Mouse (Mus musculus) cerebellum, adult 9-10 months (tissue): ENCODE measurements around the gene Rag2.

ENCODE experiments used
- DNase-seq: peaks from one replicate; pipeline ENCODE4 v3.0.0; 2022

The Rag2 gene

DNA sequence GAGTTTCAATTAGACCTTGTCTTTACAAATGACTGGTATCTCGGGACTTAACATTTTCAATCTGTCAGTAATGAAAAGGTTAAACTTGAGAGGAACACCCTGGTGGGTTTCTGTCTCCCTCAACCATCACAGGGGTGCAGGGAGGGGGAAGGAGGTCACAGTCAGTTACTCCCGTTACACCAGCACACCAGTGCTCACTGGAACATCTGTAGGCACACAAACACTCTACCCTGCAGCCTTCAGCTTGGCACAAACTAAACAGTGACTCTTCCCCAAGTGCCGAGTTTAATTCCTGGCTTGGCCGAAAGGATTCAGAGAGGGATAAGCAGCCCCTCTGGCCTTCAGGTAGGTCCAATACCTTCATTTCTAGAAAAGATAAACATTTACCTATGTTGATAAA lies at the start of gene Rag2:
TSS of gene Rag2 (plus strand) at position 193 of the 400 bp plus-strand sequence.
- DNase-seq = no peak

DNA sequence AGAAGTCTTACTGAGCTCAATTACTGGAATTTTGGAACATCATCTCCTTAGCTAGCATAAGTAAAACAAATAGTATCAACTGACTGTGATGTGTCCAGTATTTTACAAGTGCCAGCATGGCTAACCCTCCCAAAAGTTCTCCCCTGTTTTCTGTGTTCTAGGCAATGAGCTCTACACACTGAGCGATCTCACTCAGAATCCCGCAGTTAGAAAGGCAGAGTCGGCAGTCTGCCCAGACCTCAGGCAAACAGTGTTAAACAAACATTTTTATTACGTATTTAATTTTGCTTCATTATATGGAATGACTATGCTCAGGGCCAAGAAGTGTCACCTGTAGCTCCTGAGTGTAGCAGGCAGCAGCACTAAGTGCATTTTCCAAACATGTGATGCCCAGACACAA lies 47.3 kb upstream of the Rag2 start:
- no peak for DNase-seq

DNA sequence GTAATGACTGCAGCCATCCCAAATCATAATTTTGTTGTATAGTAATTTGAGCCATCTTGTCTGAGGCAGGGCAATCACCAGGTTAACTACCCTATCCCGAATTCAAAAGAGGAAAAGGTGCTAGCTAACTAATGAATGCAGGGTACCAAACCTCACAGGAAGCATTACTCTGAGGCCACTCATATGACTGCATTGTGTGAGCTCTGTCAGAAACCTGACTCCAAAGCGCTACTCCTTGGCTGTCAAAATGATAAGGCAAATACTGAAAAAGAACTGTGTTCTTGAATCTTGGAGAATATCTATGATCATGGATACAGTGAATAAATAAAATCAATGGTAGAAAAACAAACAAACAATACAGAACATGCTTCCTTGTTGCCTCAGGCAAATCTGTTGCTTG lies 44.5 kb upstream of the Rag2 start:
- no peak for DNase-seq

DNA sequence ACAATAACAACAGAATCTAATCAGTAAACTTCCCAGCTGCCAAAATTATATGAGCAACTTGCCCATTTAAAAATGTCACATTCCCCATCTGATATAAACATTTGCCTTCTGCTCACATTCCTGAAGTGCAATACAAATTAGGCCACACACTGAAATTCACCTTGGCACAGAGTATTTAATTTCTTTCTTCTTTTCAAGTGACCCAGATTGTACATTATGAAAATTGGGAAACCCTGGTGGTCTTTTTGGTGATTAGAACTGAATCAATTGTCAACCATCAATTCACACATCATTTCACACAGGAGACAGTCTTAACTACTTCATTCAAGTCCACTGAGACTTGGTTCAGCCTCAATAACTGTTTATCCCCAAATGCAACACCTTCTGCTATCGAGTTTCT lies 44.1 kb upstream of the Rag2 start:
- no peak for DNase-seq

DNA sequence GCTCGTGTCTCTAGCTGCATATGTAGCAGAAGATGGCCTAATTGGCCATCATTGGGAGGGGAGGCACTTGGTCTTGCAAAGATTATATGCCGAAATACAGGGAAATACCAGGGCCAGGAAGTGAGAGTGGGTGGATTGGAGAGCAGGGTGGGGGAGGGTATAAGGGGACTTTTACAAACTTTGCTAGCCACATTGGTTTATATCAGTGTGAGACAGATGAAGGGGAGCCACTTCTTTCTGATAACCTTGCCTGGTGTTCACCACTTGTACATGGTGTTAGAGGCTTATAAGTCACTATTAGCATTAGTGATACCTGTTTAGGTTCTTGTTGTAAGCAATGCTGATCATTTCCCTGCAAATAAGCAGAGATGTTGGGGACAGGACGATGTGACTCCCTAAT lies 43.5 kb upstream of the Rag2 start:
- DNase-seq = no peak

DNA sequence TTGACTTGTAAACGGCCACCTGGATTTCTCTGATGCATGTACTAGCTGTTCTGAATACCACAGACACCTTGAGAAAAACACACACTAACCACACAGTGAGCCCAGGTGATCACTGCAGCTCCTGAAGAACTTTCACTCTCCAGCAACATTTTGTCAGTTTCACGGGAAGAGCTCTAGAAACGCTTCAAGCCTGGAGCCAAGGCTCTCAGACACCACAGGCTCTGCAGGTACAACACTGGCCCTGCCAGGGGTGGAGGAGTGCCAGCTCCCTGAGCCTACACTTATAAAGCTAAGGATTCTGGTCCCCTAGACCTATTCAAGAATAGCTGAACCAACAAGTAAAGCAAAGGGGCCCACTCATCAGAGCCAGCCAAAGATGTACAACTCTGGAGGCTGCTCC lies 43.1 kb upstream of the Rag2 start:
- DNase-seq = peak; percentile 35

DNA sequence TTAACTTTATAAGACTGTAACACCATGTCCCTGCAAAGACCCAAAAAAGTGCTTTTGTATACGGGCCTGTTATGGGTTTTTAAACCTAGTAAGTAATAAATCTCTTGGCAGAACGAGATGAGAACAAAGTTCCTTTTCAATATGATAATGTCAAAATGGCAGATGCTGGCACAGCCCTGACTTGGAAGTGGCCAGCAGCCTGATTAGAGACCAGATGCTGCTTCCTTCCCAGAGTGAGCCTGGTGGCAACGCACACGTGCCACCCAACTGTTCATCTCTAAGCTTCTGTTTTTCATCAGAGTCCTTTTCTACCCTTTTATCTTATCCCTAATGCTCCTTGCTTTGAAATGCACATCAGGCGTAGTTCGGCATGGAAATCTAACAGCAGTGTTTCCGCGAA lies 33.2 kb upstream of the Rag2 start:
- DNase-seq = no peak

DNA sequence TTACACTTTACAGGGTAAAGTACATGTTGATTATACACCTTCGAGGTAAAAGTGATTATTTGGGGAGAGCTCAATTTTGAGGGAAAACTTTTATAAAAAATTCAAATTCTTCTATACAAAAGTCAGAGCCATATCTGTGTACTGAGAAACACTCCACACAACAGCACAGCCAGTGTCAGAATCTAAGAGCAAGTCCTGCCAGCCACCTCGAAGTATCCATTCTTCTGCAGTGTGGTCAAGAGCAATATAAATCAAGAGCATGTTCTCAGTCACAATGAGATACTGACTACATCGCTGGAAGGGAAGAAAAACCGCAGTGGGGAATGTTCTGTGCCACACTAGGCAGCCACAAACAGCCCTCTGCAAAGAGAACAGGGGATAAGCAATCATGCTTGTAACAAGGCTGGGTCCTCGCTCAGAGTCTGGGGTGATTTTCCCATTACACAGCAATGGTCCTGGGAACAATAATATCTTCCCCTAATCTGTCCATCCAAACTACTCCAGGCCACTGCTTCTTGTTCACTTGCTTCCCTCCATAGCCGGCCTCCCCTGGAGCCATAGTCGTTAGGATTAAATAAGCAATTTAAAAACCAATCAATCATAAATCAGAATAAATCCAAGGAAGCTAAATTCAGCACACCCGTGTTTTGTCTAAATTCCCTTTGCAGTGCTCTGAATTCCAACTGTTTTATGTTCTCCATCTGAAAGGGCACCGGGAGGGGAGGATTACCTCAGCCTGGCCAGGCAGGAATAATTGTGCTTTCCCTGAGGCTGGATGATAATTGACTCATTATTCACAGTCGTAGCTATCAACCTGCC lies 32.3 kb upstream of the Rag2 start:
- DNase-seq = peak; percentile 50

DNA sequence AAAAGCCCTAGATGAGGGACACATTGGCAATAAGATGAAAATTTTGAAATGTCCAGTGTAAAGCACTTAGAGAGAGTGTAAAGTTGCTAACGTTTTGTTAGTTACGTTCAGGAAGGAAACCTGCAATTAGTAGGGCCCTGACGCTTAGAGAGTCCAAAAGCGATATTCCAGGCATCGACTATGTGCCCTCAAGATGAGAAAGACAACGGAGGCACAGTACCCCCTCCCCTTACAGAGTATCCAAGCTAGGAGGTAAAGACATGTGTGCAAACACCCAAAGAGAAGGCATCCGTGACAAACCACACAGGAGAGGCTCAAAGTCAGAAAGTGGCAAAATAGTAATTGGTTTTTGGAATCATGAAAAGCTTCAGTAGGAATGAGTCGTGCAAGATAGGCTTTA lies 31.6 kb upstream of the Rag2 start:
- DNase-seq = no peak

DNA sequence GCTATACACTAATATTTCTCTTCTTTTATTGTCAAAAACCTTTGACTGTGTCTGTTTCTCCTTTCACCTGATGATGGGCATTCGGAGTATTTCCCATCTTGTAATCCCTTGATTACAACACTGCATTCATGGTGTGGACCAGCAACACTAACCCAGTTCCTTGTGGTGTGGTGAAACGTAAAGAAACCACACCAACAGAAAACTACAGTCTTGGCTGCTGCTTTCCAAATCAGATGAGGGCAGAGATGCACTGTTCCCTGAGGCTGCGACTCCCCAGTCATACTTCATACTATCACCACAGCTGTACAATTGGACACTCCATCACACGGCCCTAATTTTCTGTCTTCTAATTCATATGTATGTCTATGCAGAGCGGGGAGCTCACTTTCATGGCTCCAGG lies 29.8 kb upstream of the Rag2 start:
- DNase-seq = no peak

DNA sequence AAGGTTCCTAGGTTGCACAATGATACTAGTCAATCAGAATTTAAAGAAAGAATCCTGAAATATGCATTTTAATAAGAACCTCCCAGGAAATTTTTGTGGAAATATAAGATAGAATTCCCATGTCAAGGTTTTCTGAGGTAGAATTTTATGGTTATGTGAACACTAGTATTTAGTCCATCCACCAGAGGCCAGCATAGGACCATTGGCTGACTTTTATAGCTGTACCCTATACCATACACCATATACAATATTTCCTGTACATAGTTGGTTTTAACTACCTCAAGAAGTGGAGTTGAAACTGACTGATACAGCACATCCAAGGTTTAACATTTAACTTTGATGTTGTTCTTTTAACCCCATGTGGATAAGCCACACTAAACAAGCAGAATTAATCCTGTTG lies 27.3 kb upstream of the Rag2 start:
- no peak for DNase-seq

DNA sequence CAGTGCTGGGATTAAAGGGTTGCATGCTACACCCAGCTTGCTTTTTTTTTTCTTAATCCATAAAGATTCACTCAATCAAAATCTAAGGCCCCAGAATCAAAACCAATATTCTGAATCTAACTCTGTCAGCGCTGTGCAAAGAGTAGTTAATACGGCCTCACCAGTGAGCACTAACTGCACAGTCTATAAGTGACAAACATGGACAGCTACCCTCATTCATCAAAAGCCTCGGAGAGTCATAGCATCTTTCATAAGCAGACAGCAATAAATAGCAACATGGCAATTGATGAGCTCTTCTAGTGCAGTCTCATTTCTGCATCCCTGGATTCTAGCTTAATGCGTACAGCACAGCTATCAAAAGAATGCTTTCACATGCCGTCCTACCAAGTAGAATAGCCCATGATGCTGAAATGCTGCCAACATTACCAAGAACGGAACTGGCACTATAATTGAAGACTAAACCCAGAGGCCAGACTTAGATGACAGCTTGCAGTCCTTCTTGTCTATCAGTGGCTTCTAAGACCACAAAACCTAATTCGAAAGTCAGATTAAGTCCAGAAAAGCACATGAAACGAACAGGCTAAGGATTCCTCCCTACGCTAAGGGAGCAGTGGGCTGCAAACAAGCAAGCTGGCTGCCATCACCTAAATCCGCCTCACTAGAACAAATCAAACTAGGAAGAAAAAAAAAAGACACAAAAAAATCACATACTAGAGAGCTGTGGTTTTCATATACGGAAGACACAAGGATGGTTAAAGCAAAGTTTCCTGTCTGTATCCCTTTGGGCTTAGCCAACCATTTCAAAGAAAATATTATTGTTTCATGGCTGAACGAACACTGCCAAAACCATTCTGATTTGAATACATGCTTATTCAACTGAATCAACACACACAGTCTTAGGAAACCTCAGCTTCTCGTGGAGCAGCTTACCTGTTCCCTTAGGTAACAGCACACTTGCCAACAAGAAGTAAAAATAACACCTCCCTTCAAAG lies 26.0 kb upstream of the Rag2 start:
- peak; percentile 74 for DNase-seq

DNA sequence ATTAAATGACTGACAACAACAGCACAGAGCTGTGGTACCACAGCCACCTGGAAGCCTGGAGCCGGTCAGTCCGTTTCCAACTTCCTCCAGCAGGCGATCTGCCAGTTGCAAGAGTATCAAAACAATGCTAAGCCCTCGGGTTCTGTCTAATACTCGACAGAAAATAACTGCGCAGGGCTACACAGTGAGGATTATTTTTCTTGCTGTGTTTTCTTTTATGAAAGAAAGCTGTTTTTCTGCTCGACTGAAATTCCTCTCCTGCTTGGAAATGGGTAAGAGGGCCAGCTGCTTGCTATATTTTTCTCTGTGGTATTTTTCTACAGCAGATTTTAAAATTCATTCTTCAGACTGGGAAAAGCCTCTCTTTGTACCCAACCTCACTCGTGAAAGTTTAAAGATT lies 23.8 kb upstream of the Rag2 start:
- peak; percentile 77 for DNase-seq

DNA sequence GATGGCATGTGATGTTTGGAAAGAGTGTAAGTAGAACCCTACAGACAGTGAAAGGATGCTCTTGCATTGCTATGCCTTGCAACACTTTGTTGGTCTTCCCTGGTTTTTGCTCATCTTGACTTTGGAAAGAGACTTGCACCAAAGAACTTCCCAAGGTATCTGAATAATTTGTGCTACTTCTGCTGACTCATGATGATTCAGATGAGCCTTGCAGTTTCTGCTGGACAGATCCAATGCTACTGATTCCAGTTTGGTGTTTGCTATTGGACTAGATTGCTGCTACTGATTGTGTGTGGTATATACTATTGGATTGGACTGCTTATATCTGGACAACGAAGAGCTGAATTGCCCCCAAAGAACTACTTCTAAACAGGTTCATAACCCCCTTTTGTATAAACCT lies 21.4 kb upstream of the Rag2 start:
- no peak for DNase-seq

DNA sequence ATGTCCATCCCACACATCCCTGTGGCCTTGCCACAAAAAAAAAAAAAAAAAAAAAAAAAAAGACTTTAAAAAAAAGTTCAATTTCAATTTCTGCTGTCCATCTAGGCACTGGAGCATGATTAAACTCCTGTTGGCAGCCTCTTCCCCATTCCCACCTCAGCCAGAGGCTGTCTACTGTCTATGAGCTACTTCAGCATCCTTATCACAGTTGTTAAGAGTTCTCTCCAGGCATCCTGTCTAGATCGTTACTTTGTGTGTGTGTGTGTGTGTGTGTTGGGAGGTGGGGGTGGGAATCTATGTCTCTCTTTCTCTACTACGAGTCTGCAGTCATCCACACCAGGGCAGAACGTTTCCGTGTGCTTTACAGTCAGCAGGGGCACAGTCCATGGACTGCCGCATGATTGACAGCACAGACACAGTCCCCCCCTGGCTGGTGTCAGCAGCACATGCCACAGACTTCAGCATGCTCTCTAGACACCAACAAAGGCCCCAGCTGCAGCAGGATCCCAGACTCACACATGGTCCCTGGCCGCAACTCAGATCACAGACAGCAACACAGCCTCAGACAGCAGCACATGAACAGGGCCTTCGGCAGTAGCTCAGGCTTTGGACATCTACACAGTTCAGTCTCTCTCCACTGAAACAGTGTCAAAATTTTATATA lies 16.2 kb upstream of the Rag2 start:
- no peak for DNase-seq

DNA sequence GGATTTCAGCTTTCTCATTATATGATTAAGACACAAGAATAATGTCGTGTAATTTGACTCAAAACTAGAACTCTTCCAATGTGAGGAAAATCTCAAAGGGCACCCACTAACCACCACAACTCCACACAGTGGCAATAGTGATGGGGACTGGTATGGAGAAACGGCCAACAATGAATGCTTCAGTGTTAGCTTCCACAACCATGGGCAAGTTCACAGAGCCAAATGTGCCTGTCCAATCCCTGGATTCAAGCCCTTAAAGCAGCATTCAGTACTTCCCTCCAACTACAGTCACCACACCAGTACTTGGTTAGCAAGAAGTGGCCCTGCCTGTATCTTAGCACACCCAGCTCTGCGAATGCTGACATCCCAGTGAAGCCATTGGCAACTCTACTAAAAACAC lies 13.7 kb upstream of the Rag2 start:
- DNase-seq = no peak

DNA sequence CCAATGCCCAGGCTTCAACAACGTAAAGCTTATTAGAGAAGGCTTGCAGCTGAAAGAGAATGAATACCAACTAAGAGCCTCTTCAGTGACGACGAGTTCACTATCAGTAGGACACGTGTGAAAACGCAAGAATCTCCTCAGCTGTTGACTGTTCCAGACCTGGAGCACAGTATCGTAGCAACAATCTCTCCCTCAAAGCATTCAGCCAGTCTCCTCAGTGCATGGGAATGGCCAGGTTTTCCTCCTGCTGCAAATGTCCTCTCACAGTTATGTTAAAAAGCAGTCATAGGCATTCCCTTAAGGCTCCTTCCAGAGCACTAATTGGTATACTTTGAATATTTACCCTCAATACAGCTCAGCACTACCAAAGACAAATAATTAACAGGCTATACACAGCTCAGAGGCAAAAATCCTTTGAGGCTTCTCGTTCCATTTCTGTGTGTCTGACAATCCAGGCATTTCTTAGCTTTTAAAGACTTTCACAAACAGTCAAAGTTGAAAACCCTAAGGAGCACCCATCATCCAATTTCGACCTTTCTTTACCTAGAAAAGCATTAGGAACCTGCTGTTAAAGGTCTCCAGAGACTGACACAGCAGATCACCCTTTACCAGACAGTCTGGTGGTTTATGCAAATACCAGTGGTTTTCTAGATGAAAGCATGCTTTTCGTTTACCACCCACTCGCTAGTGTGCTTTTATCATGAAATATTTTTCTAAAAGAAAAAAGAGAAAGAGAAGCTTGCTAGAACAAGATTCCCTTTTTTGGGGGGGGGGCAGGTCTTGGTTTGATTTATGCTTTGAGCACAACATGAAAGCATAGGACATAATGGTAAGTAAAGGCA lies 8.8 kb upstream of the Rag2 start:
- no peak for DNase-seq

DNA sequence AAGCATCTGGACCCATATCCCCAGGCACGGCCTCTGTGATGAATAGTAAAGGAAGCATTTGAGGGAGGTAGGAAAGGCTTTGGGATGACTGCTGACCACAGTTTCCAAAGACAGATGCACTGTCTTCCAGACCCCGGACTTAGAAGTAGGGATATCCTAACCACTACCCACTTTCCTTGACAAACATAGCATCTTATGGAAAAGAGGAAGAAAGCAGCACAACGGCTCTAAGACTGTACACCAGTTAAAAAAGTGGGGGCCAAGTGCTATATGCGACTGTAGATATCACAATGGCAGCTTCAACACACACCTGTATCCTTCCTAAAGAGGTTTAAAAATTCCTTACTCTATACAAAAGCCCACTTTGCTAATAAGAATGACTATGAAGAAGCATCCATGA lies 6.1 kb upstream of the Rag2 start:
- no peak for DNase-seq

DNA sequence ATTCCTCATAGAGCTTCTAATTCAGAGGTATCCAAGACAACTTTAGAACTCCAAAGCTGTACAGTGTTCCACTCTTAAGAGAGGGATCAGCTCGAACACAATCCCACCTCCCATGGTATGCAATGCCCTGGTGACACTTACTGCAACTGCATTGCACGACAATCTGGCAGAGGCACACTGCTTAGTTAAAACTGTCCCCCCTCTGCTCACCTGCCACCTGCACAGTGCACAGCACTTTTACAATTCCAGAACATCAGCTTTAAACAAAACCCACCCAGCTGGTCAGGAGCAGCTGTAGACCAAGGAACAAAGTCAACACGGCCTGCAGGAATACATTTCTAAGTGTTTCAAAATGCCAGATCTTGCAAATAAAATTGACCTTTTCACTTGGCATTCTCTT lies 3.6 kb upstream of the Rag2 start:
- no peak for DNase-seq

DNA sequence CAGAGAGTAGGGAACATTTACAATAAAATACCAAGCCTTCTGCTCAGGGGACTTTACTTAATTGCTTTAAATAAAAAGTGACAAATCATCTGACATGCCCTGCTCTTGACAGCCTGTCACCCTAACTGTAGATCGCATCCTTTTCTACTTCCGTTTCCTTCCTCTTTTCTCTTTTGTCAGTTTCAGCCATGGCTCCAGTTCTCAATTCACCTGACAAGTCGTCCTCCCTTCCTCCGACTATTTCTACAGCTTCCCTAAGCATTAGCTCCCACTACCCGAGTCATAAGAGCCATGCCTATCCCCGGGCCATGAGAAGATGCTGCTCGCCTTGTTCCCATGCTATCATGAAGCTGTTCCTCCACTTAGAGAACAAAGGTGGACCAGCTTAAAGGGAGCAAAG lies 2.9 kb upstream of the Rag2 start:
- no peak for DNase-seq

DNA sequence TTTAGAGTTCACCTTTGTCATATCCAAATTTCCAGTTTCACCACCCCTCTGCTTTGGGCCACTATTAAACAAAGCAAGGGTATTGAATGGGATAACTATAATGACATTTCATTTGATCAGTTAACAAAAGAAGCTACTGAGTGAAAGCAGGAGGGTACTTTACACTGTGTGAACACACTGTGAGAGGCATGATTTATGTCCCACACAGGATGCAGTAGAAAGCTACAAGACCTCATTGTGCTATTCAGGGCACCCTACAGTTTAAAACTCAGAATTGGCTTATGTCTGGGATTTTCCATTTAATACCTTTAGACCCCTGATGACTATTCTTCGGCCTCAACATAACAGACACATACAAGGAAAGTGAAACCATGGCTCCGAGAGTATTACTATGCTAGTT lies 1.5 kb upstream of the Rag2 start:
- DNase-seq = no peak

DNA sequence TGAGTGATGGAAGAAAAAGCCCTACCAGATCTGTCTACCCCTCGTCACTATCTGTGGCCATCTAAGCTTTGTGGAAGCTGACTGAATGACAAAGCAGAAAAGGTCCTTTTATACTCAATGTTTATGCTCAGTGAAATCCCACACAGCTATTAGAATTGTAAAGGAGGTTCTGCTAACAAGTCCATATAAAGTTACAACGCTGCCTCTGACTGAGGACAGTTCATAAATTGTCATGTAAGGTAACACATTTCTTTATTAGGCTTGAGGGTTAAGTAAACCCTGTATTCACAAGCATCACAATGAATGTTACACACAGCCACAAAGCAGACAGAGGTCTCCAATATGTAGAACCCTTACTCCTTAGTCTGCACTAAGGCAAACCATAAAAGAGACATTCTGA lies 507 bp upstream of the Rag2 start:
- DNase-seq = no peak

DNA sequence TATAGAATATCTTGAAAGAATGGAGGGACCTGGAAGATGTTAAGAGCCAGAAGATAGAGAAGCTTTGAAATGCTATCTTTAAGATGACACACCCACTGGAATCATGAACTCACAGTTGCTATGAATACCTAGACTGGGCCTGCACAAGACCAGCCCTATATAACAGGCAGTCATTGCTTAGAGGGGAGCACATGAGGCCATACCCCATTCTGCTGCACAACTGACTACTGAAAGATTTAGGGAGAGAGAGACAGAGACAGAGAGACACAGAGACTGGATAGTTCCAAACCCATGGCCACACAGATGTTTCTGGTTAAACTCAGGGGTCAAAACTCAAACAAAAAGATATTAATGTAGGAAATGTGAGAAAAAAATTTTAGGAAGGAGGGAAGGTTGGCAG lies 2.7 kb downstream of the Rag2 start:
- no peak for DNase-seq
